Comparison of ENCODE assay signal across 29 mouse cellular contexts in the genomic region with DNA sequence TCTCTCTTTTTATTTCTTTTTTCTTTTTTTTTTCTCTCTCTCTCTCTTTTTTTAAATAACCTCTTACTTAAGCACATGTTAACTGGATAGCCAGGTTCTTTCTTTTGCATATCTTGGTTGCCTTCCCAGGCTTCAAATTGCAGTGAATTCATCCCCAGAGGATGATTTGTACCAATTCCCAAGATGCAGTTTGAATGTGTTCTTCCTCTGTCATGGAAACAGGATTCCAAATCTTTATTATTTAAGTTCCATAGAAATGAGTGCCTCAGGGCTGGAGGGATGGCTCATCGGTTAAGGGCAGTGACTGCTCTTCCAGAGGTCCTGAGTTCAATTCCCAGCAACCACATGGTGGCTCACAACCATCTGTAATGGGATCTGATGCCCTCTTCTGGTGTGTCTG.
"Had no signal": no experiment of that assay in that cellular context is flagged by ENCODE, and none has a peak within 500 bp of the region (broad histone marks: within the 10 kb centered on the region; RNA-seq: fewer than 3 reads in every experiment).

No protein-coding gene starts in this region.

- DNase-seq: heart, postnatal 10 days; heart, postnatal 14 days; heart, postnatal 36 days; heart, postnatal 4 days; kidney, adult 11 months; kidney, adult 18-20 months; kidney, adult 2 months; kidney, adult 8-10 months; kidney, adult 9 months; kidney, postnatal 10 days; kidney, postnatal 14 days; kidney, postnatal 25 days; kidney, postnatal 36 days; kidney, postnatal 4 days; layer of hippocampus, adult 9-11 months; layer of hippocampus, postnatal 36 days had no signal

- H3K27ac ChIP-seq: heart, embryonic 13.5 days; heart, embryonic 15.5 days; hindbrain, embryonic 10.5 days; hindbrain, embryonic 12.5 days; hindbrain, embryonic 13.5 days; hindbrain, embryonic 14.5 days; hindbrain, postnatal 0 days; intestine, embryonic 15.5 days; kidney, embryonic 15.5 days; kidney, postnatal 0 days; left cerebral cortex, adult 2 months had no signal

- H3K4me3 ChIP-seq: heart, embryonic 12.5 days; heart, embryonic 13.5 days; heart, embryonic 15.5 days; hindbrain, embryonic 10.5 days; hindbrain, embryonic 12.5 days; hindbrain, embryonic 13.5 days; hindbrain, embryonic 15.5 days; intestine, embryonic 15.5 days; kidney, embryonic 15.5 days; left cerebral cortex, adult 2 months had no signal
